Mouse (Mus musculus) adrenal gland, postnatal 14 days (tissue): Measurements from ENCODE around the gene Nhlrc1. TPM values are rescaled to one million over a fixed set of nuclear protein-coding genes. Genes with fewer than 3 reads are reported as not detected.

Source experiments
- DNase-seq: peaks from one replicate; pipeline ENCODE4 v3.0.0; 2021; ENCODE audit warnings: mixed read lengths
- long read RNA-seq, 2 experiments: library from polyadenylated mRNA; stranded (forward); transcript quantifications; one replicate each; pipeline ENCODE4 v2.0.0; 2021
- total RNA-seq: library from RNA; stranded (reverse); gene quantifications from 2 replicates; pipeline ENCODE4 v1.2.3, GENCODE M21; 2021

Nhlrc1 gene
- total RNA-seq: 3.3 and 4.0 TPM in 2 replicates
- long read RNA-seq, experiment 1, transcript Nhlrc1-201 (1 exons, 2,294 nt): major isoform, 17 of 17 reads
- long read RNA-seq, experiment 1, partial matches to known transcripts: 0 of 17 reads
- long read RNA-seq, experiment 1, other reads (novel, unspliced or antisense): 0 of 17 reads
- long read RNA-seq, experiment 2, transcript Nhlrc1-201 (1 exons, 2,294 nt): major isoform, 8 of 8 reads
- long read RNA-seq, experiment 2, partial matches to known transcripts: 0 of 8 reads
- long read RNA-seq, experiment 2, other reads (novel, unspliced or antisense): 0 of 8 reads

GRCm38 (mm10) chr13:47014334-47015194 lies at the start of gene Nhlrc1:
Nhlrc1 (minus strand) TSS chr13:47014850.
- peak; percentile 91 for DNase-seq

GRCm38 (mm10) chr13:47063985-47064760 lies 49.5 kb upstream of the Nhlrc1 start:
- DNase-seq: no peak

GRCm38 (mm10) chr13:47062756-47063155 lies 48.1 kb upstream of the Nhlrc1 start:
- DNase-seq: no peak

GRCm38 (mm10) chr13:47056781-47057180 lies 42.1 kb upstream of the Nhlrc1 start:
- DNase-seq: no peak

- no peak for DNase-seq
Observed at GRCm38 (mm10) chr13:47056126-47056525, 41.5 kb upstream of the Nhlrc1 start.

- no peak for DNase-seq
Observed at GRCm38 (mm10) chr13:47053971-47054370, 39.3 kb upstream of the Nhlrc1 start.

GRCm38 (mm10) chr13:47050009-47050408 lies 35.4 kb upstream of the Nhlrc1 start:
- no peak for DNase-seq

- no peak for DNase-seq
Observed at GRCm38 (mm10) chr13:47047996-47048395, 33.3 kb upstream of the Nhlrc1 start.

GRCm38 (mm10) chr13:47044617-47044947 lies 29.9 kb upstream of the Nhlrc1 start, which contains the start of gene Tpmt:
Tpmt (minus strand) TSS chr13:47044737.
- DNase-seq: no peak

GRCm38 (mm10) chr13:47043833-47044616 lies 29.4 kb upstream of the Nhlrc1 start:
- DNase-seq: peak; percentile 32

- peak; percentile 99 for DNase-seq
Observed at GRCm38 (mm10) chr13:47043030-47043680, 28.5 kb upstream of the Nhlrc1 start, which contains the start of gene Kdm1b. Kdm1b (plus strand) TSS chr13:47043499.

GRCm38 (mm10) chr13:47042024-47042633 lies 27.5 kb upstream of the Nhlrc1 start:
- DNase-seq: no peak

GRCm38 (mm10) chr13:47040061-47040460 lies 25.4 kb upstream of the Nhlrc1 start:
- no peak for DNase-seq

- DNase-seq: no peak
Observed at GRCm38 (mm10) chr13:47037946-47038345, 23.3 kb upstream of the Nhlrc1 start.

GRCm38 (mm10) chr13:47033602-47034001 lies 19.0 kb upstream of the Nhlrc1 start:
- DNase-seq: no peak

GRCm38 (mm10) chr13:47030376-47031107 lies 15.9 kb upstream of the Nhlrc1 start:
- DNase-seq: no peak

- DNase-seq: no peak
Observed at GRCm38 (mm10) chr13:47020798-47021197, 6.1 kb upstream of the Nhlrc1 start.

GRCm38 (mm10) chr13:47019774-47020173 lies 5.1 kb upstream of the Nhlrc1 start:
- no peak for DNase-seq

- DNase-seq: peak; percentile 73
Observed at GRCm38 (mm10) chr13:47017259-47017658, 2.6 kb upstream of the Nhlrc1 start.

- DNase-seq: no peak
Observed at GRCm38 (mm10) chr13:47015195-47015501, 498 bp upstream of the Nhlrc1 start.
